In genomic region chr2:92006983-92007921, GRCm38 (mm10) we compare ENCODE assay signal across 7 mouse cellular contexts. TPM values are rescaled to one million over a fixed set of nuclear protein-coding genes. Genes with fewer than 3 reads are reported as not detected.
DNase-seq lines count a peak whose midpoint lies in the region; ATAC-seq and TF ChIP-seq lines count a peak whose summit lies in the region.

No protein-coding gene starts in this region.

- in situ Hi-C loops in ES-E14 (cut with MboI; ENCODE audit: low sequenced_read_pairs in 2 of 2, unreplicated experiment in 2 of 2), result no loop called here

- no peak overlapping the region; the same call in 1 of the 2 replicates for H3K9ac ChIP-seq in ES-E14 (ENCODE audit: insufficient read depth, low read depth, low read length, poor library complexity, severe bottlenecking)
- peak overlapping the region; percentile 62 for H3K9ac ChIP-seq in embryonic facial prominence, embryonic 14.5 days (ENCODE audit: low read depth, low read length)
- peak overlapping the region; percentile 74 for H3K9ac ChIP-seq in heart, embryonic 13.5 days

- WGBS in embryonic facial prominence, embryonic 14.5 days, result 0% methylated on average over 27 of the region's 28 CpGs
- under 1% methylated on average over 28 of the region's 28 CpGs for WGBS in heart, embryonic 13.5 days
- WGBS in macrophage (ENCODE audit: missing documents), result 17% methylated on average over 27 of the region's 28 CpGs
- 4% methylated on average over 28 of the region's 28 CpGs for WGBS in small intestine, adult 2 months

- no peak for TF ChIP-seq POLR2A in small intestine, adult 2 months (IDR thresholded peaks at IDR 0.05; ENCODE audit: low read depth, low read length)

- H3K27ac ChIP-seq in ES-E14 (ENCODE audit: insufficient read depth, low read depth, low read length, poor library complexity, severe bottlenecking) (no peak overlapping the region), macrophage (no peak overlapping the region)
- peak overlapping the region; percentile 93 for H3K27ac ChIP-seq in embryonic facial prominence, embryonic 14.5 days (replicated peaks; ENCODE audit: low read depth, low read length)
- peak overlapping the region; percentile 90 for H3K27ac ChIP-seq in heart, embryonic 13.5 days (replicated peaks)
- H3K27ac ChIP-seq in small intestine, adult 2 months (ENCODE audit: insufficient read depth, low read depth, low read length), result no peak overlapping the region

- peak overlapping the region; percentile 70 to 97 for H3K4me3 ChIP-seq in ES-E14 (ENCODE audit: insufficient read depth in 1 of 2, low read depth in 1 of 2, low read length in 2 of 2, poor library complexity in 1 of 2, severe bottlenecking in 1 of 2)
- H3K4me3 ChIP-seq in embryonic facial prominence, embryonic 14.5 days (ENCODE audit: low read depth, low read length), result peak overlapping the region; percentile 50
- peak overlapping the region; percentile 58 for H3K4me3 ChIP-seq in heart, embryonic 13.5 days
- peak overlapping the region; percentile 57; the same call in 1 of the 2 replicates for H3K4me3 ChIP-seq in macrophage (ENCODE audit: inconsistent target)
- peak overlapping the region; percentile 71; the same call in 1 of the 2 replicates for H3K4me3 ChIP-seq in small intestine, adult 2 months (ENCODE audit: low read depth, low read length)

- DNase-seq in ES-E14 (ENCODE audit: low read depth, low spot score), result no peak
- peak; percentile 79 for DNase-seq in adrenal gland, postnatal 14 days
- peak; percentile 89 for DNase-seq in embryonic facial prominence, embryonic 14.5 days (ENCODE audit: low spot score)
- peak; percentile 32 to 64 for DNase-seq in layer of hippocampus, postnatal 25 days (ENCODE audit: extremely low spot score in 1 of 2, low spot score in 1 of 2)

- TF ChIP-seq CTCF in small intestine, adult 2 months (IDR thresholded peaks at IDR 0.05; ENCODE audit: extremely low read depth, insufficient read length, insufficient replicate concordance, low read depth, low read length), result peak; percentile 21; the same call in 1 of the 2 replicates

- peak; percentile 53 for ATAC-seq in embryonic facial prominence, embryonic 14.5 days (ENCODE audit: low read depth)
- ATAC-seq in heart, embryonic 13.5 days (ENCODE audit: extremely low read depth, insufficient number of reproducible peaks, low FRiP score, low TSS enrichment), result 0 out of 2 replicates have a peak, but pooled peaks have one; percentile 2

- H3K36me3 ChIP-seq in ES-E14 (ENCODE audit: control insufficient read depth, insufficient read depth, low read length, poor library complexity, severe bottlenecking) (no peaks in the 10 kb centered on the region), macrophage (ENCODE audit: inconsistent target) (no peaks in the 10 kb centered on the region)
- H3K36me3 ChIP-seq in embryonic facial prominence, embryonic 14.5 days (ENCODE audit: control insufficient read depth, insufficient read depth, low read length), result no peaks in the 10 kb centered on the region
- H3K36me3 ChIP-seq in heart, embryonic 13.5 days, result no peaks in the 10 kb centered on the region; the same call in 1 of the 2 replicates
- no peaks in the 10 kb centered on the region for H3K36me3 ChIP-seq in small intestine, adult 2 months (ENCODE audit: control insufficient read depth, insufficient read depth, low read length)

- no peaks in the 10 kb centered on the region for H3K9me3 ChIP-seq in ES-E14 (ENCODE audit: control insufficient read depth, insufficient read depth, low read depth, low read length)
- no peaks in the 10 kb centered on the region for H3K9me3 ChIP-seq in embryonic facial prominence, embryonic 14.5 days (ENCODE audit: control insufficient read depth, low read length)
- no peaks in the 10 kb centered on the region for H3K9me3 ChIP-seq in heart, embryonic 13.5 days

- peaks cover 2 to 6% of the 10 kb centered on the region in 2 experiments; a peak in 2 of 4 replicates for H3K4me1 ChIP-seq in ES-E14 (ENCODE audit: control insufficient read depth in 2 of 2, insufficient read depth in 2 of 2, low read length in 2 of 2, poor library complexity in 1 of 2)
- peaks cover 15% of the 10 kb centered on the region for H3K4me1 ChIP-seq in embryonic facial prominence, embryonic 14.5 days (ENCODE audit: control insufficient read depth, insufficient read depth, low read length)
- peaks cover 40% of the 10 kb centered on the region for H3K4me1 ChIP-seq in heart, embryonic 13.5 days
- H3K4me1 ChIP-seq in small intestine, adult 2 months (ENCODE audit: control insufficient read depth, insufficient read depth, insufficient read length, low read length), result peaks cover 7% of the 10 kb centered on the region

- no peaks in the 10 kb centered on the region for H3K27me3 ChIP-seq in embryonic facial prominence, embryonic 14.5 days (replicated peaks; ENCODE audit: control insufficient read depth, insufficient read depth, low read length)
- no peaks in the 10 kb centered on the region for H3K27me3 ChIP-seq in heart, embryonic 13.5 days (replicated peaks)
- 0 out of 2 replicates have a peak, but pooled peaks cover 7% of the 10 kb centered on the region for H3K27me3 ChIP-seq in small intestine, adult 2 months (ENCODE audit: control insufficient read depth, insufficient read depth, low read length)

- H3K79me2 ChIP-seq in macrophage (ENCODE audit: inconsistent target), result no peaks in the 10 kb centered on the region

- peak overlapping the region; percentile 65 for H3K4me2 ChIP-seq in embryonic facial prominence, embryonic 14.5 days (ENCODE audit: low read depth, low read length)
- H3K4me2 ChIP-seq in heart, embryonic 13.5 days, result peak overlapping the region; percentile 90

TF ChIP-seq in ES-E14, 5 proteins besides CTCF, POLR2A, EP300 and RAD21:
- TF ChIP-seq CHD2 (IDR thresholded peaks at IDR 0.05; ENCODE audit: low read depth, low read length) (no peak), MAFK (IDR thresholded peaks at IDR 0.05; ENCODE audit: insufficient read depth, low read depth, low read length) (no peak)

RNA-seq across cellular contexts. Expression of gene Creb3l1, which starts 17.1 kb away (rescaled TPM):
- 4.4 and 5.4 TPM in 2 replicates for total RNA-seq in ES-E14 (2012; rRNA removed)
- 11.7 and 12.6 TPM in 2 replicates for total RNA-seq in adrenal gland, postnatal 14 days (2021)
- polyA plus RNA-seq in embryonic facial prominence, embryonic 14.5 days (2014; fragmentation: Nextera tagmentation; extraction: Ambion mirVana), result 42.6 and 56.6 TPM in 2 replicates
- polyA plus RNA-seq in heart, embryonic 13.5 days (2015; fragmentation: Nextera tagmentation; extraction: Ambion mirVana), result 6.9 and 9.0 TPM in 2 replicates
- 1 to 10 TPM; 4.0 to 4.6 TPM for total RNA-seq in layer of hippocampus, postnatal 25 days (2021)
- 10 to 100 TPM in 1 of 26 experiments, 1 to 10 TPM in 2, under 1 TPM in 10, not detected in 13; 0.23 to 13.5 (median 0.44) TPM for total RNA-seq in macrophage (2018; cell fraction: chromatin; rRNA removed)
- 1 to 10 TPM; 1.8 to 7.9 (median 4.0) TPM for total RNA-seq in macrophage (2018; cell fraction: cytosol; rRNA removed)
- 1 to 10 TPM in 17 of 26 experiments, under 1 TPM in 9; 0.32 to 4.6 (median 1.4) TPM for total RNA-seq in macrophage (2018; cell fraction: nucleus; rRNA removed)
- 1.7 to 7.4 TPM (median 6.5 TPM) in 3 replicates for polyA plus RNA-seq in macrophage (2018)
- polyA plus RNA-seq in small intestine, adult 2 months (2012; rRNA removed), result 22.5 and 25.4 TPM in 2 replicates

RNA-seq across cellular contexts. Expression of gene Dgkz, which starts 31.6 kb away (rescaled TPM):
- total RNA-seq in ES-E14 (2012; rRNA removed), result 47.0 and 59.0 TPM in 2 replicates
- 56.4 and 79.0 TPM in 2 replicates for total RNA-seq in adrenal gland, postnatal 14 days (2021)
- 44.9 and 47.4 TPM in 2 replicates for polyA plus RNA-seq in embryonic facial prominence, embryonic 14.5 days (2014; fragmentation: Nextera tagmentation; extraction: Ambion mirVana)
- 37.9 and 43.4 TPM in 2 replicates for polyA plus RNA-seq in heart, embryonic 13.5 days (2015; fragmentation: Nextera tagmentation; extraction: Ambion mirVana)
- 100 to 1,000 TPM; 479 to 537 TPM for total RNA-seq in layer of hippocampus, postnatal 25 days (2021)
- 100 to 1,000 TPM in 24 of 26 experiments, 10 to 100 TPM in 2; 88.6 to 708 (median 387) TPM for total RNA-seq in macrophage (2018; cell fraction: chromatin; rRNA removed)
- total RNA-seq in macrophage (2018; cell fraction: cytosol; rRNA removed), result 100 to 1,000 TPM in 1 of 26 experiments, 10 to 100 TPM in 25; 35.0 to 102 (median 78.6) TPM
- total RNA-seq in macrophage (2018; cell fraction: nucleus; rRNA removed), result 100 to 1,000 TPM in 18 of 26 experiments, 10 to 100 TPM in 8; 45.8 to 338 (median 152) TPM
- polyA plus RNA-seq in macrophage (2018), result 81.8 to 163 TPM (median 99.1 TPM) in 3 replicates
- polyA plus RNA-seq in small intestine, adult 2 months (2012; rRNA removed), result 165 and 295 TPM in 2 replicates

Comparison
In these comparisons a context has a peak if more than half of its experiments do, and no peak if none do; other contexts are left out.
1. H3K27ac ChIP-seq: peak in embryonic facial prominence, embryonic 14.5 days (single experiment) and heart, embryonic 13.5 days (single experiment); none in ES-E14 (single experiment), macrophage (single experiment) and small intestine, adult 2 months (single experiment).
2. Peak in every context shown above with its lines, with median percentiles within 50 percentile points of each other: H3K4me3 ChIP-seq.